Mouse (Mus musculus) forebrain, embryonic 10.5 days (tissue): ENCODE measurements around the gene Gpr62. TPM values are rescaled to one million over a fixed set of nuclear protein-coding genes. Genes with fewer than 3 reads are reported as not detected.

ENCODE experiments used
- DNase-seq: peaks from one replicate; pipeline ENCODE4 v3.0.0-alpha.2; 2017; ENCODE audit warnings: low spot score; ENCODE audit errors: extremely low spot score
- H3K27ac ChIP-seq: fragments of 300-500 bp; sonication (generic); 2 replicates; pipeline ENCODE4 v1.5.1; 2016; ENCODE audit warnings: mild to moderate bottlenecking
- H3K27me3 ChIP-seq: fragments of 300-500 bp; sonication (generic); 2 replicates; pipeline ENCODE4 v1.6.1; 2016; ENCODE audit warnings: mild to moderate bottlenecking; ENCODE audit not compliant: poor library complexity, severe bottlenecking
- H3K36me3 ChIP-seq: fragments of 300-500 bp; sonication (generic); replicated peaks from 2 replicates; pipeline ENCODE4 v1.6.1; 2016; ENCODE audit warnings: mild to moderate bottlenecking, moderate library complexity
- H3K4me1 ChIP-seq: fragments of 300-500 bp; sonication (generic); 2 replicates; pipeline ENCODE4 v1.6.1; 2016
- H3K4me3 ChIP-seq: fragments of 300-500 bp; sonication (generic); 2 replicates; pipeline ENCODE4 v1.5.1; 2016; ENCODE audit warnings: mild to moderate bottlenecking, moderate library complexity
- H3K9me3 ChIP-seq: fragments of 300-500 bp; sonication (generic); 2 replicates; pipeline ENCODE4 v1.6.1; 2016; ENCODE audit warnings: mild to moderate bottlenecking, moderate library complexity
- WGBS: fragments of 180-500 bp; shearing (Covaris S2); methylation state at CpG from one replicate; pipeline ENCODE4 v1.1.7; 2016; 5-methylcytosine and 5-hydroxymethylcytosine counted together
- polyA plus RNA-seq: library from polyadenylated mRNA; unstranded; fragments of >200 nt; fragmentation: Nextera tagmentation; extraction: Ambion mirVana; gene quantifications from 2 replicates; pipeline ENCODE4 v1.2.1, GENCODE M21; 2016

Gpr62 gene
- polyA plus RNA-seq, 1 experiment from 2014 or later, result 0.27 TPM

DNA sequence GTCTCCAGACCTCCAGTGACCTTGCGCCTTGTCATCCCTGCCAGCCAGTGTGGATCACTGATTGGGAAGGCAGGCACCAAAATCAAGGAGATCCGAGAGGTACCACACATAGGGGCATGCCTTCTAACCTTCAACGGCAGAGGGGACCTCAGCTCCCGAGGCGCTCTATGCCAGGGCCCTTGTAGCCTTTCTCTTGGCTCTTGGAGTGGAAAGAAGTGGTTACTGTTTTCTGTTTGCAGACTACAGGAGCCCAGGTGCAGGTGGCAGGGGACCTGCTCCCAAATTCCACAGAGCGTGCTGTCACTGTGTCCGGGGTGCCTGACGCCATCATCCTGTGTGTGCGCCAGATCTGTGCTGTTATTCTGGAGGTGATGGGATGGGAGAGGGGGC, 4.7 kb downstream of the Gpr62 start:
- Histone ChIP-seq H3K36me3 (peaks cover 100% of the 10 kb centered on the region), H3K4me3 (no peak overlapping the region), H3K4me1 (peaks cover 93% of the 10 kb centered on the region)

DNA sequence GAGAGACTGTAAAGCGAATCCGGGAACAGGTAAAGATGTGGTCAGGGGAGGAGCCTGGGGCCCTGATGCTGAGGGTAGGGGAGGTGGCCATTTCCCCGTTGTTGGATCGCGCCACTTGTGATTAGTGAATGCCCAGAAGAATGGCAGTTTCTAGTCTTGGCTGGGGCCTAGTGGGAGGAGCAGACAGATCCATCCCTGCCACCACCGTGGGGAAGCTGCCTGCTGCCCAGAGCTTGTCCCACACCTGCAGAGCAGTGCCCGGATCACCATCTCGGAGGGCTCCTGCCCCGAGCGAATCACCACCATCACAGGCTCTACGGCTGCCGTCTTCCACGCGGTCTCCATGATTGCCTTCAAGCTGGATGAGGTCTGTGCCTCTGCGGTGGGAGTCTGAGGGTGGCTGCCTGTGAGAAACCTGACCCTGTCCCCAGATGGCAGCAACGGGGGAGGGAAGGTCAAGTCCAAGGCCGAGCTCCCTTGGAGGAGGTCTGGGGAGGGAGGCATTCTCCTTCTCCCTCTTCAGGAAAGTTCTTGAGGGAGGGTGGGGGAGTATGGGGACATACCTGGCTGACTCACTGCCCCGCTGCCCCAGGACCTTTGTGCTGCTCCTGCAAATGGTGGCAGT, 5.2 kb downstream of the Gpr62 start:
- WGBS, result 84% methylated on average over 18 of the region's 18 CpGs
- Histone ChIP-seq H3K27ac (peak overlapping the region; percentile 20; the same call in 1 of the 2 replicates), H3K9me3 (no peaks in the 10 kb centered on the region), H3K36me3 (peaks cover 96% of the 10 kb centered on the region), H3K4me3 (no peak overlapping the region), H3K27me3 (peaks cover 37% of the 10 kb centered on the region), H3K4me1 (peaks cover 94% of the 10 kb centered on the region)
- DNase-seq, result no peak

More for the DNA sequence above, 4.7 kb downstream of the Gpr62 start:
- no peak for DNase-seq
- Histone ChIP-seq H3K27ac (peak overlapping the region; percentile 20; the same call in 1 of the 2 replicates), H3K9me3 (no peaks in the 10 kb centered on the region), H3K27me3 (peaks cover 42% of the 10 kb centered on the region)
- 91% methylated on average over 9 of the region's 9 CpGs for WGBS

DNA sequence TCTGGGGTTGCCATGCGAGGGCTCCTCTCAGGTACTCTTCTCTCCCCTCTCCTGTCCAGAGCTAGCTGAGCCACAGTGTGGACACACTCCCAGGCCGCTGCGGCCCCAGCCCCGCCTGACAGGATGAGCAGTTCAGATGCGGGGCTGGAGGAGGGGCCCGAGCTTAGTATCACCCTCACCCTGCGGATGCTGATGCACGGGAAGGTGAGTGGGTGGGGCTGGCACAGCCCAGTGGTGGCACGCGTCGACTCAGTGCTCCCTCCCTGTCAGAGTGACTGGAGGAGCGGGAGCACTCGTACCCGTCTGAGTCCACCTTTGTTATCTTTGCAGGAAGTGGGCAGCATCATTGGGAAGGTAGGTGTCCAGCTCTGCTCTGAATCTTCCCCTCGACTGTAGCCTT, 5.8 kb downstream of the Gpr62 start:
- H3K27ac ChIP-seq, result peak overlapping the region; percentile 48; the same call in 1 of the 2 replicates
- H3K4me1 ChIP-seq, result peaks cover 94% of the 10 kb centered on the region
- H3K4me3 ChIP-seq, result peak overlapping the region; percentile 8; the same call in 1 of the 2 replicates
- peaks cover 31% of the 10 kb centered on the region for H3K27me3 ChIP-seq
- no peak for DNase-seq
- H3K36me3 ChIP-seq, result peaks cover 90% of the 10 kb centered on the region
- WGBS, result 85% methylated on average over 15 of the region's 15 CpGs
- H3K9me3 ChIP-seq, result no peaks in the 10 kb centered on the region

DNA sequence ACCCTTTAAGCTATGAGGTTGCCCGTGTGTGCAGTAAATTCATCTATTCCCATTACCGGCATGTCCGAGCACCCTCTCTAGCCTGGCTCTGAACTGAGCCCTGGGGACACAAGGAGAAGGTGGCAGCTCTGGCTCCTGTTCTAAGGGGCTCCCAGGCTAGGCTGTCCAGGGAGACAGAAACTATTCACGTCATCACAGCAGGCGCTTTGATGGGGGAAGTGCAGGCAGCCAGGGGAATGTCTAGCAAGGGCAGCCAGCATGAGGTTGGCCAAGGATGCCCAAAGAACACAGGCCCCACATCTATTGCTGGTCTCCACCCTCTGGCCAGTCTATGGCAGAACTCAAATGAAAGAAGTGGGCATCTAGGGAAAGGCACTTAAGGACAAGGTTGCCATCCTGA, 7.8 kb downstream of the Gpr62 start:
- WGBS, result 77% methylated on average over 5 of the region's 5 CpGs
- H3K4me1 ChIP-seq, result peaks cover 88% of the 10 kb centered on the region

DNA sequence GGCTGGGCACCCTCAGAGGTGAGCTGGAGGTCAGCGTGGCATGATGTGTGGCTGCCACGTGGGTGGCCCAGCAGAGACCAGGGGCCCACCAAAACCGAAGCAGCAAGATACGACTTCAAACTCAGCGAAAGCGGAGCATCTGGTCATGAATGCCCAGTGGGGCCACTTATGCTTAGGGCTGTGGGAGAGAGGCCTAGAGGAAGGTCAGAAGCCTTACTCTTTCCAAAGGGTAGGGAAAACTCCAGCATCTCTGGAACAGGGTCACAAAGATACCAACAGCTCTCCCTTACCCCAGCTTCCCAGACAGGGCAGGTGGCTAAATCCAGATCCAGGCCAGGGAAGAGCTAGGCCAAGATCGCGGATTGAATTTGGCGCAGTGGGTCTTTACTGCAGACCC, 8.6 kb downstream of the Gpr62 start:
- H3K36me3 ChIP-seq, result peaks cover 62% of the 10 kb centered on the region
- peaks cover 3% of the 10 kb centered on the region; the same call in 1 of the 2 replicates for H3K27me3 ChIP-seq

More for the DNA sequence above, 7.8 kb downstream of the Gpr62 start:
- Histone ChIP-seq H3K36me3 (peaks cover 70% of the 10 kb centered on the region), H3K27me3 (peaks cover 11% of the 10 kb centered on the region), H3K27ac (peak overlapping the region; percentile 98), H3K9me3 (no peaks in the 10 kb centered on the region), H3K4me3 (peak overlapping the region; percentile 93)
- DNase-seq, result no peak

DNA sequence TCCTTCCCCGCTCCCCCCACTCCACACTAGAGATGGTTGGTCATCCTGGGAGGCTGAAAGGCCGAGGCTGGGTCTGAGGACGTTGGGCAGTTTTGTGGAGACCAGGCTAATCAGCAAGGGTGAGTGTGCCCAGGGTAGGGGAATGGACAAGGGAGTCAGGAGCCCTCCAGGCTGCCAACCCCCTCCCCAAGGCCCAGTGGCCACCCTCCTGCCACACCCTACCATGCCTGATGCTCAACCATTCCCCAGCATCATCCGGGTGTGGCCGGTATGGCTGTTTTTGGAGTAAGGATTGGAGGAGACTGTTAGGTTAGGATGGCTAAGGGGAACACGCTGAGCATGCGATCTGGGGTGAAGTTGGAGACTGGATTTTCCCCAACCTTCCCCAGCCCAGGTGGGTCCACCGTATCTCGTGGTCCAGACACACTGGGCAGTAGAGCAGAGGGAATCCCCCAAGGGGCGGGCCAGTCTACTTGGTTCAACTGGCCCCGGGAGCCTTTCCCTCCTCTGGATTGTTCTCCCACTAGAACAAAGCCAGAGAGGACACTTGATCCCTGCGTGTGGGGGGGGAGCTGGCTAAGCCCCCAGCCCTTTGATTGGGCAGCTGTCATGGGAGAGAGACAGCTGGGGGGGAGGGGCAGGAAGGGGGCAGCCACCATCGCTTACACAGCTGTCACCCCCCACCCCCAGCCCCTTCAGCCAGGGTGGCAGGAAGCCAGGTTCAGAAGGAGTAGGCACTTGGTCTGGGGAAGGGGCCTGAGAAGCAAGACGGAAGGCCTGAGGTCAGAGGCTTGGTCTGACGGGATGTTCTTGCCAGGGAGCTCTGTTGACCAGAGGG, 9.2 kb downstream of the Gpr62 start:
- H3K27ac ChIP-seq, result peak overlapping the region; percentile 98
- peak; percentile 64 for DNase-seq
- no peaks in the 10 kb centered on the region for H3K9me3 ChIP-seq
- H3K36me3 ChIP-seq, result peaks cover 56% of the 10 kb centered on the region
- peaks cover 95% of the 10 kb centered on the region for H3K4me1 ChIP-seq
- whole genome bisulfite sequencing, result 28% methylated on average over 15 of the region's 15 CpGs
- peak overlapping the region; percentile 93 for H3K4me3 ChIP-seq
- H3K27me3 ChIP-seq, result no peaks in the 10 kb centered on the region

More for the DNA sequence above, 8.6 kb downstream of the Gpr62 start:
- 47% methylated on average over 9 of the region's 9 CpGs for WGBS
- H3K4me1 ChIP-seq, result peaks cover 95% of the 10 kb centered on the region
- peak overlapping the region; percentile 98 for H3K27ac ChIP-seq
- H3K4me3 ChIP-seq, result peak overlapping the region; percentile 93
- DNase-seq, result no peak
- no peaks in the 10 kb centered on the region for H3K9me3 ChIP-seq

DNA sequence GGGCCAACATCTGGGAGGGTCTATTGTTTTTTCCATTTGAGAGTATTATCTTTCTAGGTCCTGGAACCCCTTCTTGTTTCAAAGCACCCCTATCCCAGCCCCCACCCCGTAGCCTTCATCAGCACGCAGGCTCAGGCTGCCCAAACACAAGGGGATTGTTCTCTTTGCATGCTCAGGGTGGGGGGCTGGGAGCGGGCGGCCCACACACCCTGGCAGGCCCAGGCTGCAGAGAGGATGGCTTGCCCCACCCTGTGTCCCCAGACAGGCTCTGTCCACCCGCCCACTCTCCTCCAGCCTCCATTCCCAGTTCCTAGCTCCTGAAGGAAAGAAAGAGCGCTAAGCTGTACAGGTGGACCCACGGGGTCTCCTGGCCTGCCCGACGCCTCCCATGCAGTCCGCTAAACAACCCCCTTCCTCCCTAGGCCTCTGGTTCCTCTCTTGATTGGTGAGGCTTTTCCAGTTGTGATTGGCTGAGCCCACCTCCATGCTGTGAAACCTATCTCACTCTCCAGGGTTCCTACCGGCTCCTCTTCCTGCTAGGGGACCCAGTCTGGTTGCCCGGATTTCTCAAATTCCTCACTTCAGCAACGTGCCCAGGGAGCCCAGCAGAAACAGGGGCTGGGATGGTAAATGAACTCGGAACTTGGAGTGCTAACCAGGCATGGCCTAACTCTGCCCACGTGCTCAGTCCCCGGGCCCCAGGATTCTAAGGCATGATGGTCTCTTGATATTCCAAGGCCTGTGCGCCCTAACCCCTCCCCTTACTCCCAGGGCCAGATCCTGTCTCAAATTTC, 10.7 kb downstream of the Gpr62 start:
- peak overlapping the region; percentile 98 for H3K27ac ChIP-seq
- peaks cover 2% of the 10 kb centered on the region; the same call in 1 of the 2 replicates for H3K27me3 ChIP-seq
- peak overlapping the region; percentile 93 for H3K4me3 ChIP-seq
- H3K9me3 ChIP-seq, result no peaks in the 10 kb centered on the region
- peaks cover 41% of the 10 kb centered on the region for H3K36me3 ChIP-seq
- 1% methylated on average over 17 of the region's 17 CpGs for WGBS
- peaks cover 95% of the 10 kb centered on the region for H3K4me1 ChIP-seq
- DNase-seq, result peak; percentile 78

DNA sequence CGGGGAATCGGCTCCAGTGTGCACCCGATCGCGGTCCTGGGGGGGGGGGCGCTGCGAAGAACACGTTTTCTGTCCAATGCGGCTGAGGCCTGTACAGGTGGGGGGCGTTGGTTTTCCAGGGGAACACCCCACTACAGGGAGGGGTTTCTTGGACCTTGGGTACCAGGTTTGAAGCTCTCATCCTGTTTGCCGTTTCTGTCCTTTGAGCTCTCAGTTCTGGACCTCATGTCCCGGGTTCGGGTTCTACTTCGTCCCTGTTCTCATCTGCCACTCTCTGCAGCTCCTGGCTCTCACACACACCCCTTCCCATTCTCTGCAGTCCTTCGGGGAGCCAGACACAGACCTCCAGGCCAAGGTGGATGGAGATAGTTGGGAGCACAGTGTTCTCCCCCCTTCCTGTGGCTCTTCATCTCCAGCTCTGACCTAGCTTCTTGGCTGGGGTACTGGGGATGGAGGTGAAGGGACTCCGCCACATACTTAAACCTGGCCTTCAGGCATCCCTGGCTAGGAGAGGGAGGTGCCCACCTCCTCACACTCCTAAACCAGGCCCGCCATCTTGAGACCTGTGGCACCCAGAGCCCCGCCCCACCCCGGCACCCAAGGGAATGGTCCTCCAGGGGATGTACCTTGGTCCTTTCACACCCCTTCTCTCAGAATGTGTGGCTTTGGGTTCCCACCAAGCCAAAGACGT, 11.5 kb downstream of the Gpr62 start:
- peak overlapping the region; percentile 98 for H3K27ac ChIP-seq
- peaks cover 33% of the 10 kb centered on the region for H3K36me3 ChIP-seq
- no peaks in the 10 kb centered on the region for H3K9me3 ChIP-seq
- no peak for DNase-seq
- H3K4me1 ChIP-seq, result peaks cover 94% of the 10 kb centered on the region
- under 1% methylated on average over 17 of the region's 20 CpGs for WGBS
- peaks cover 10% of the 10 kb centered on the region; the same call in 1 of the 2 replicates for H3K27me3 ChIP-seq
- H3K4me3 ChIP-seq, result peak overlapping the region; percentile 93

DNA sequence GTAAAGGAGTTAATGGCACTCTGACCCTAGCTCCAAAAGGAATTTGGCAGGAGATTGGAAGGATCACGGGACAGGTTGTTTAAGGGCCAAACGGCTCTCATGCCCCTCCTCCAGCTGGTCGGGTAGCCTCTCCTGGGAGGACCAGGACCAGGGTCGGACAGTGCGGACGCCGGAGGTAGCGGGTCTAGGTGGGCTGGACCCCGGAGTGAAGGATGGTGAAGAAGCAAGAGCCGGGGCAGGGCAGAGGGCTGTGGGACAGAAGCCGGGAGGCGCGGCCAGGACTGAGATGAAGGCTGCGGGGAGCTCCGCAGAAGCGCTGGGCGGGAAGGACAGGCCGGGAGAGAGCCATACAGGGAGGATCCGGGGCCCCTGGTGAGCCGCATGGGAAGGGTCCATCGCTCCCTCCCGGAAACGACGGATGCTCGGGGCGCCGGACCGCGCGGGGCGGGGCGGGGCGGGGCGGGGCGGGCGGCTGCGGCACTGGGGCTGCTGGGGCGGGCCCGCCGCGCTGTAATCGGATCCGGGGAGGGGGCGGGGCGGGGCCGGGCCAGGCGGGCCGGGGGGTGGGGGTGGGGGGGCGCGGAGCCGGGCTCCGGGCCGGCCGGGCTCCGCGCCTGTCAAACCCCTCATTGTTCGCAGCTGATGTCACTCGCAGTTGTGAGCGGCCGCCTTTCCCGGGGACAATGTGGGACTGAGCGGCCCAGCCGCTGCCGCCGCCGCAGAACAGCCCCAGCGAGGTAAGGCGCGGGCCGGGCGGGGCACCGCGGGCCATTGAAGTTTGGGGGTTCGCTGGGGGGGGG, 12.3 kb downstream of the Gpr62 start, which contains the start of gene Pcbp4:
Pcbp4 (plus strand) TSS at position 21 of the 800 bp plus-strand sequence.
- WGBS, result under 1% methylated on average over 63 of the region's 74 CpGs
- peak within 1 kb of the TSS; percentile 98 for H3K27ac ChIP-seq
- H3K4me3 ChIP-seq, result peak within 1 kb of the TSS; percentile 93
- H3K36me3 ChIP-seq, result peaks cover 25% of the 10 kb centered on the region
- H3K4me1 ChIP-seq, result peaks cover 94% of the 10 kb centered on the region
- peaks cover 10% of the 10 kb centered on the region; the same call in 1 of the 2 replicates for H3K27me3 ChIP-seq
- H3K9me3 ChIP-seq, result no peaks in the 10 kb centered on the region
- DNase-seq, result peak; percentile 85

DNA sequence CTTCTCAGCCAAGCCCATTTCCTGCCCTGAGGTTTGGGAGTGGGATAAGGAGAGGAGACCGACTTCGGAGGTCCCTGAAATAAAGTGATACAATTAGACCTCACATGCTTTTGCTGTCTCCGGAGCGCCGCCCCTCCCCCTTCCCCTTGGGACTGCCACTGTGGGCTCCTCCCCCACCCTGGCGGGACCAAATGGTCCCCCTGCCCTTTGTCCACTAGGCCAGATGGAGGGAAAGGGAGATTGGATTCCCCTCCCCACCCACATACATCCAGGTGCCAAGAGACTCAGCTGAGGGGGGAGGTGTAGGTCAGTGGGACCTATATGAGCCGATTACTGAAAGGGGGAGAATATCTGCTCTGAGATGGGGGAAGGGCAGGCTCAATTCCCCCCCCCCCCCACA, 12.9 kb downstream of the Gpr62 start:
- 0% methylated on average over 7 of the region's 7 CpGs for WGBS
- H3K36me3 ChIP-seq, result peaks cover 19% of the 10 kb centered on the region
- H3K4me1 ChIP-seq, result peaks cover 94% of the 10 kb centered on the region

DNA sequence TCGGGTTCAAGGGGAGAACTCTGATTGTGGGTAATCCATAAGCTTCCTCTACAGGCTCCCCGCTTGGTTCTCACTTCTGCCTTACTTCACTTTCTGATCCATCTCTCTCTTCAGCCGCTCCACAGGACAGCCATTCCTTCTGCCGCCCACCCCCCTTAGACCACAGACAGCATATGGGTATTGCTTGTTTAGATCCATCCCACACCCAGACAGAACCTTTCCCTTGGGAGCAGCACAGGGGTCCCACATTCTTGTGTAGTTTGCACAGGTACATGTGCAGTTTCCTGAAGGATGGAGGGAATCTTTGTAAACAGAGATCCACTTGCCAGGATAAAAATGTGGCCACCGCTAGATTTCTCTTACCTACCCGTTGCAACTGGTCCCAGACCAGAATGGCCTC, 13.4 kb downstream of the Gpr62 start:
- H3K4me1 ChIP-seq, result peaks cover 94% of the 10 kb centered on the region
- DNase-seq, result no peak

More for the DNA sequence above, 12.9 kb downstream of the Gpr62 start:
- Histone ChIP-seq H3K4me3 (peak overlapping the region; percentile 93), H3K27me3 (peaks cover 10% of the 10 kb centered on the region; the same call in 1 of the 2 replicates), H3K9me3 (no peaks in the 10 kb centered on the region), H3K27ac (peak overlapping the region; percentile 98)
- DNase-seq, result peak; percentile 79

More for the DNA sequence above, 13.4 kb downstream of the Gpr62 start:
- Histone ChIP-seq H3K4me3 (peak overlapping the region; percentile 93), H3K36me3 (peaks cover 14% of the 10 kb centered on the region), H3K27ac (peak overlapping the region; percentile 98), H3K9me3 (no peaks in the 10 kb centered on the region), H3K27me3 (peaks cover 10% of the 10 kb centered on the region; the same call in 1 of the 2 replicates)
- WGBS, result 14% methylated on average over 6 of the region's 6 CpGs
